In the genomic region with DNA sequence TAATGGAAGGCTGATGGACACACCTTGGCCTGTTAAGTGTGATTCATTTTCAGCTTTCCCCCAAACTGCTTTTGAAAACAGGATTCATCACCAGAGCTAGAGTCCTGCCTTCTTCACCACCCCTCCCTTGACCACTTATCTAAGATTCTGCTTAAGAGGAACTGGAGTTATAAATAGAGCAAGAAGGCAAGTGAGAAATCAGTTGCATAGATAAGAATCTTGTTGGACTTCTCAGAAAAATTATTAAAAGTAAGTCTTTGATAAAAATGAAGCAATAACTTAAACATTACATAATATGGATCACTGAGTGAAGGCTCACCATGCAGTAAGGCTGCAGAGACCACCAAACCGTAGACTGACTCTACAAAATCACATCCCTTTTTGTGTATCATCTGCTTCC, we compare ENCODE assay signal across 19 mouse cellular contexts. TPM values are rescaled to one million over a fixed set of nuclear protein-coding genes. Genes with fewer than 3 reads are reported as not detected.
DNase-seq lines count a peak whose midpoint lies in the region; ATAC-seq and TF ChIP-seq lines count a peak whose summit lies in the region.
"Had no signal": no experiment of that assay in that cellular context is flagged by ENCODE, and none has a peak within 500 bp of the region (broad histone marks: within the 10 kb centered on the region; RNA-seq: fewer than 3 reads in every experiment).

No protein-coding gene starts in this region.

- H3K27ac ChIP-seq in liver, embryonic 13.5 days, result peak overlapping the region; percentile 98
- no peak overlapping the region for H3K27ac ChIP-seq in liver, embryonic 11.5 days (ENCODE audit: low read depth, low read length)
- peak overlapping the region; percentile 97 for H3K27ac ChIP-seq in liver, embryonic 15.5 days (replicated peaks)
- H3K27ac ChIP-seq in layer of hippocampus, adult 2 months, result no peak overlapping the region
- H3K27ac ChIP-seq: embryonic facial prominence, embryonic 10.5 days; heart, adult 2 months; heart, embryonic 15.5 days; hindbrain, embryonic 10.5 days; hindbrain, embryonic 14.5 days had no signal

- H3K27me3 ChIP-seq in liver, embryonic 13.5 days, result no peaks in the 10 kb centered on the region
- H3K27me3 ChIP-seq in liver, embryonic 11.5 days (replicated peaks; ENCODE audit: control insufficient read depth, insufficient read depth, low read length), result no peaks in the 10 kb centered on the region
- H3K27me3 ChIP-seq in G1E (ENCODE audit: insufficient read depth, low read length), result no peaks in the 10 kb centered on the region
- no peaks in the 10 kb centered on the region for H3K27me3 ChIP-seq in liver, embryonic 15.5 days
- H3K27me3 ChIP-seq: heart, embryonic 15.5 days had no signal

- DNase-seq in liver, embryonic 13.5 days, result no peak
- DNase-seq in liver, embryonic 11.5 days (ENCODE audit: low spot score), result no peak
- DNase-seq in G1E (ENCODE audit: low spot score), result no peak
- DNase-seq in layer of hippocampus, adult 2 months (ENCODE audit: low spot score in 2 of 2), result no peak
- no peak for DNase-seq in left cerebral cortex, adult 11 months (ENCODE audit: low spot score)
- DNase-seq: adrenal gland, adult 2 months; adrenal gland, postnatal 25 days; B cell, adult 2 months; cerebellum, adult 18-20 months; cerebellum, adult 9-11 months; heart, adult 2 months had no signal

- peaks cover 95% of the 10 kb centered on the region for H3K4me1 ChIP-seq in liver, embryonic 13.5 days (replicated peaks)
- H3K4me1 ChIP-seq in liver, embryonic 11.5 days (replicated peaks; ENCODE audit: control insufficient read depth, insufficient read depth, low read length), result peaks cover 48% of the 10 kb centered on the region
- H3K4me1 ChIP-seq in G1E (ENCODE audit: insufficient read depth, low read depth, low read length), result peaks cover 76% of the 10 kb centered on the region
- H3K4me1 ChIP-seq in liver, embryonic 15.5 days (replicated peaks), result peaks cover 96% of the 10 kb centered on the region

- H3K4me2 ChIP-seq in liver, embryonic 13.5 days, result 0 out of 2 replicates have a peak overlapping the region, but pooled peaks have one; percentile 2
- H3K4me2 ChIP-seq in liver, embryonic 11.5 days, result no peak overlapping the region
- H3K4me2 ChIP-seq in liver, embryonic 15.5 days, result no peak overlapping the region
- H3K4me2 ChIP-seq: heart, embryonic 11.5 days; heart, embryonic 15.5 days; hindbrain, embryonic 14.5 days had no signal

- ATAC-seq in liver, embryonic 13.5 days (ENCODE audit: low read depth), result no peak
- no peak for ATAC-seq in liver, embryonic 11.5 days (replicated peaks; ENCODE audit: low FRiP score)
- ATAC-seq in G1E (ENCODE audit: extremely low read depth, insufficient number of reproducible peaks, low FRiP score, poor library complexity, severe bottlenecking), result no peak
- ATAC-seq in liver, embryonic 15.5 days (ENCODE audit: insufficient read depth), result no peak
- ATAC-seq: CD4-positive, CD25-positive, alpha-beta regulatory T cell, adult 4 months; forebrain, embryonic 14.5 days had no signal

- no peak for TF ChIP-seq CTCF in G1E (IDR thresholded peaks at IDR 0.05; ENCODE audit: low read depth, low read length)
- TF ChIP-seq CTCF in layer of hippocampus, adult 2 months (conservative IDR thresholded peaks at IDR 0.05), result no peak

- no peaks in the 10 kb centered on the region for H3K9me3 ChIP-seq in liver, embryonic 13.5 days (replicated peaks)
- H3K9me3 ChIP-seq in liver, embryonic 11.5 days (ENCODE audit: control insufficient read depth, low read length), result no peaks in the 10 kb centered on the region
- no peaks in the 10 kb centered on the region for H3K9me3 ChIP-seq in G1E (replicated peaks)
- H3K9me3 ChIP-seq in liver, embryonic 15.5 days (replicated peaks), result no peaks in the 10 kb centered on the region
- H3K9me3 ChIP-seq: embryonic facial prominence, embryonic 10.5 days; heart, embryonic 15.5 days; hindbrain, embryonic 10.5 days had no signal

- WGBS in liver, embryonic 13.5 days (ENCODE audit: insufficient replicate concordance), result 54% methylated on average over 1 of the region's 1 CpGs
- 83% methylated on average over 1 of the region's 1 CpGs for WGBS in liver, embryonic 11.5 days
- WGBS in liver, embryonic 15.5 days (ENCODE audit: insufficient replicate concordance), result 59% methylated on average over 1 of the region's 1 CpGs

- peaks cover 62% of the 10 kb centered on the region for H3K36me3 ChIP-seq in liver, embryonic 13.5 days
- H3K36me3 ChIP-seq in liver, embryonic 11.5 days (ENCODE audit: control insufficient read depth, insufficient read depth, low read length), result no peaks in the 10 kb centered on the region
- peaks cover 75% of the 10 kb centered on the region for H3K36me3 ChIP-seq in G1E (replicated peaks)
- peaks cover 61% of the 10 kb centered on the region for H3K36me3 ChIP-seq in liver, embryonic 15.5 days (replicated peaks)
- H3K36me3 ChIP-seq: embryonic facial prominence, embryonic 10.5 days; heart, embryonic 15.5 days had no signal

- peak overlapping the region; percentile 75; the same call in 1 of the 2 replicates for H3K9ac ChIP-seq in liver, embryonic 13.5 days
- H3K9ac ChIP-seq in liver, embryonic 11.5 days (ENCODE audit: low read depth, low read length), result no peak overlapping the region
- no peak overlapping the region for H3K9ac ChIP-seq in liver, embryonic 15.5 days
- H3K9ac ChIP-seq: heart, embryonic 15.5 days; hindbrain, embryonic 14.5 days had no signal

- no peak overlapping the region for H3K4me3 ChIP-seq in liver, embryonic 13.5 days (replicated peaks)
- no peak overlapping the region for H3K4me3 ChIP-seq in liver, embryonic 11.5 days (ENCODE audit: low read depth, low read length)
- H3K4me3 ChIP-seq in G1E (ENCODE audit: low read depth, low read length), result peak overlapping the region; percentile 48; the same call in 1 of the 2 replicates
- no peak overlapping the region for H3K4me3 ChIP-seq in liver, embryonic 15.5 days (replicated peaks)
- no peak overlapping the region for H3K4me3 ChIP-seq in layer of hippocampus, adult 2 months
- H3K4me3 ChIP-seq: embryonic facial prominence, embryonic 10.5 days; heart, adult 2 months; heart, embryonic 15.5 days; hindbrain, embryonic 10.5 days had no signal

RNA-seq across cellular contexts. Expression of a gene that starts 18.0 kb away (rescaled TPM):
- 6.2 and 7.7 TPM in 2 replicates for polyA plus RNA-seq in liver, embryonic 13.5 days (2015; fragmentation: Nextera tagmentation; extraction: Ambion mirVana)
- 11.0 and 11.6 TPM in 2 replicates for polyA plus RNA-seq in liver, embryonic 11.5 days (2014; fragmentation: Nextera tagmentation; extraction: Ambion mirVana)
- total RNA-seq in G1E (2014; fragmentation: Nextera tagmentation) (24.9 and 68.0 TPM in 2 replicates), G1E (2017) (14.7 and 18.0 TPM in 2 replicates)
- polyA plus RNA-seq in G1E (2012), result 43.8 and 49.3 TPM in 2 replicates
- 7.4 and 9.1 TPM in 2 replicates for polyA plus RNA-seq in liver, embryonic 15.5 days (2015; fragmentation: Nextera tagmentation; extraction: Ambion mirVana)
- 10 to 100 TPM; 31.6 to 34.8 TPM for total RNA-seq in layer of hippocampus, adult 2 months (2021)

Comparison
In these comparisons a context has a peak if more than half of its experiments do, and no peak if none do; other contexts are left out.
1. H3K27ac ChIP-seq: peak in liver, embryonic 13.5 days (single experiment) and liver, embryonic 15.5 days (single experiment); none in liver, embryonic 11.5 days (single experiment) and layer of hippocampus, adult 2 months (single experiment).